Mouse (Mus musculus) ES-E14 (cell line): ENCODE data around the gene Itm2b. TPM values are rescaled to one million over a fixed set of nuclear protein-coding genes. Genes with fewer than 3 reads are reported as not detected.

Experiments
- DNase-seq: peaks from one replicate; pipeline ENCODE4 v3.0.0-alpha.2; 2013; ENCODE audit warnings: low read depth, low spot score
- H3K27ac ChIP-seq: 2 replicates; pipeline ENCODE4 v1.5.1; 2012; ENCODE audit warnings: low read depth, mild to moderate bottlenecking, low read length, moderate library complexity, mixed read lengths; ENCODE audit not compliant: poor library complexity, insufficient read depth, severe bottlenecking
- H3K36me3 ChIP-seq: 2 replicates; pipeline ENCODE4 v1.6.1; 2012; ENCODE audit warnings: mild to moderate bottlenecking, low read length, moderate library complexity, mixed read lengths; ENCODE audit not compliant: control insufficient read depth, poor library complexity, insufficient read depth, severe bottlenecking
- H3K4me1 ChIP-seq, 2 experiments: fragments of 150-350 bp in 1 of 2; sonication (generic) in 1 of 2; 2 replicates each; pipeline ENCODE4 v1.6.1; 2012; ENCODE audit warnings: low read length in 2 of 2, mild to moderate bottlenecking in 1 of 2, mixed read lengths in 1 of 2; ENCODE audit not compliant: control insufficient read depth in 2 of 2, insufficient read depth in 2 of 2, poor library complexity in 1 of 2
- H3K4me3 ChIP-seq, 2 experiments: fragments of 150-350 bp in 1 of 2; sonication (generic) in 1 of 2; 2 replicates each; pipeline ENCODE4 v1.5.1; 2012; ENCODE audit warnings: low read length in 2 of 2, low read depth in 1 of 2, mild to moderate bottlenecking in 1 of 2, mixed read lengths in 1 of 2; ENCODE audit not compliant: insufficient read depth in 1 of 2, poor library complexity in 1 of 2, severe bottlenecking in 1 of 2
- H3K9ac ChIP-seq: 2 replicates; pipeline ENCODE4 v1.6.1; 2012; ENCODE audit warnings: low read depth, mild to moderate bottlenecking, low read length, mixed read lengths; ENCODE audit not compliant: poor library complexity, insufficient read depth, severe bottlenecking
- H3K9me3 ChIP-seq: fragments of 150-350 bp; sonication (generic); 2 replicates; pipeline ENCODE4 v1.6.1; 2012; ENCODE audit warnings: low read depth, mild to moderate bottlenecking, low read length; ENCODE audit not compliant: control insufficient read depth, insufficient read depth
- CHD2 ChIP-seq: IDR thresholded peaks from 2 replicates; pipeline ENCODE4 v1.6.1; 2014; ENCODE audit warnings: mild to moderate bottlenecking, low read depth, low read length, inconsistent platforms
- HCFC1 ChIP-seq: IDR thresholded peaks from 2 replicates; pipeline ENCODE4 v1.6.1; 2012; ENCODE audit warnings: low read length, inconsistent platforms, borderline replicate concordance; ENCODE audit not compliant: insufficient read depth
- MAFK ChIP-seq: IDR thresholded peaks from 2 replicates; pipeline ENCODE4 v1.6.1; 2014; ENCODE audit warnings: mild to moderate bottlenecking, low read depth, low read length, inconsistent platforms; ENCODE audit not compliant: insufficient read depth
- ZC3H11A ChIP-seq: IDR thresholded peaks from 2 replicates; pipeline ENCODE4 v1.6.1; 2012; ENCODE audit warnings: low read depth, mild to moderate bottlenecking, inconsistent platforms, low read length, borderline replicate concordance
- ZNF384 ChIP-seq: IDR thresholded peaks from 2 replicates; pipeline ENCODE4 v1.6.1; 2012; ENCODE audit warnings: low read depth, low read length, inconsistent platforms
- in situ Hi-C, 2 experiments: fragments of 600-800 bp; cut with MboI; formaldehyde crosslinking; loops; one replicate each; pipeline ENCODE4 v1.15.1; 2025; ENCODE audit warnings: low sequenced_read_pairs in 2 of 2, inconsistent platforms in 1 of 2; ENCODE audit not compliant: unreplicated experiment in 2 of 2
- total RNA-seq: library from RNA; depleted of rRNA; stranded (reverse); fragments of 300-350 nt; gene quantifications from 2 replicates; pipeline ENCODE4 v1.2.3, GENCODE M21; 2012

The Itm2b gene
- total RNA-seq, 1 experiment, result 97.7 TPM

GRCm38 (mm10) chr14:73363782-73364181 lies 21.3 kb downstream of the Itm2b start:
- H3K4me1 ChIP-seq, result peaks cover 0 to 11% of the 10 kb centered on the region in 2 experiments; a peak in 1 of 4 replicates
- H3K36me3 ChIP-seq, result peaks cover 44% of the 10 kb centered on the region
- H3K9me3 ChIP-seq, result no peaks in the 10 kb centered on the region
- in situ Hi-C loops, result no loop called here
- no peak for DNase-seq
- H3K9ac ChIP-seq, result no peak overlapping the region
- H3K4me3 ChIP-seq, result no peak overlapping the region
- no peak overlapping the region for H3K27ac ChIP-seq
- no peak for TF ChIP-seq CHD2
- TF ChIP-seq HCFC1, result no peak
- TF ChIP-seq MAFK, result no peak

GRCm38 (mm10) chr14:73354700-73355099 lies 30.4 kb downstream of the Itm2b start:
- Histone ChIP-seq H3K4me3 (no peak overlapping the region), H3K9me3 (no peaks in the 10 kb centered on the region), H3K36me3 (no peaks in the 10 kb centered on the region), H3K27ac (no peak overlapping the region), H3K9ac (no peak overlapping the region), H3K4me1 (peaks cover 0 to under 1% of the 10 kb centered on the region in 2 experiments; a peak in 1 of 4 replicates)
- TF ChIP-seq CHD2 (no peak), ZNF384 (no peak), HCFC1 (no peak), ZC3H11A (no peak), MAFK (no peak)
- no peak for DNase-seq
- in situ Hi-C loops, result no loop called here

- H3K36me3 ChIP-seq, result no peaks in the 10 kb centered on the region
- H3K4me1 ChIP-seq, result peaks cover 0 to 2% of the 10 kb centered on the region in 2 experiments; a peak in 1 of 4 replicates
- H3K4me3 ChIP-seq, result no peak overlapping the region
- in situ Hi-C loops, result no loop called here
- DNase-seq, result no peak
- H3K27ac ChIP-seq, result no peak overlapping the region
- no peaks in the 10 kb centered on the region for H3K9me3 ChIP-seq
- TF ChIP-seq ZC3H11A (no peak), ZNF384 (no peak), MAFK (no peak), HCFC1 (no peak), CHD2 (no peak)
- no peak overlapping the region for H3K9ac ChIP-seq
Observed at GRCm38 (mm10) chr14:73351118-73351517, 34.0 kb downstream of the Itm2b start.

GRCm38 (mm10) chr14:73350029-73350428 lies 35.1 kb downstream of the Itm2b start:
- no peak overlapping the region for H3K27ac ChIP-seq
- no peak overlapping the region for H3K4me3 ChIP-seq
- no peak overlapping the region for H3K9ac ChIP-seq
- no peaks in the 10 kb centered on the region for H3K36me3 ChIP-seq
- peaks cover 0 to 2% of the 10 kb centered on the region in 2 experiments; a peak in 1 of 4 replicates for H3K4me1 ChIP-seq
- in situ Hi-C loops, result no loop called here
- TF ChIP-seq MAFK, result no peak
- TF ChIP-seq ZNF384, result no peak
- TF ChIP-seq HCFC1, result no peak
- no peak for TF ChIP-seq CHD2
- no peak for TF ChIP-seq ZC3H11A
- no peaks in the 10 kb centered on the region for H3K9me3 ChIP-seq
- no peak for DNase-seq

GRCm38 (mm10) chr14:73349061-73349670 lies 35.9 kb downstream of the Itm2b start:
- TF ChIP-seq ZC3H11A, result no peak
- no peak for TF ChIP-seq MAFK
- TF ChIP-seq CHD2, result no peak
- TF ChIP-seq HCFC1, result no peak
- no peak for TF ChIP-seq ZNF384
- in situ Hi-C loops, result no loop called here
- DNase-seq, result no peak
- no peak overlapping the region for H3K27ac ChIP-seq
- no peaks in the 10 kb centered on the region for H3K36me3 ChIP-seq
- no peaks in the 10 kb centered on the region for H3K9me3 ChIP-seq
- H3K4me3 ChIP-seq, result no peak overlapping the region
- no peak overlapping the region for H3K9ac ChIP-seq
- peaks cover 0 to 2% of the 10 kb centered on the region in 2 experiments; a peak in 1 of 4 replicates for H3K4me1 ChIP-seq
